Mouse (Mus musculus) ES-E14 (cell line): ENCODE results near the gene Madcam1. TPM values are rescaled to one million over a fixed set of nuclear protein-coding genes. Genes with fewer than 3 reads are reported as not detected.

ENCODE experiments used
- DNase-seq: peaks from one replicate; pipeline ENCODE4 v3.0.0-alpha.2; 2013; ENCODE audit warnings: low read depth, low spot score
- H3K27ac ChIP-seq: 2 replicates; pipeline ENCODE4 v1.5.1; 2012; ENCODE audit warnings: low read depth, mild to moderate bottlenecking, low read length, moderate library complexity, mixed read lengths; ENCODE audit not compliant: poor library complexity, insufficient read depth, severe bottlenecking
- H3K36me3 ChIP-seq: 2 replicates; pipeline ENCODE4 v1.6.1; 2012; ENCODE audit warnings: mild to moderate bottlenecking, low read length, moderate library complexity, mixed read lengths; ENCODE audit not compliant: control insufficient read depth, poor library complexity, insufficient read depth, severe bottlenecking
- H3K4me1 ChIP-seq, 2 experiments: fragments of 150-350 bp in 1 of 2; sonication (generic) in 1 of 2; 2 replicates each; pipeline ENCODE4 v1.6.1; 2012; ENCODE audit warnings: low read length in 2 of 2, mild to moderate bottlenecking in 1 of 2, mixed read lengths in 1 of 2; ENCODE audit not compliant: control insufficient read depth in 2 of 2, insufficient read depth in 2 of 2, poor library complexity in 1 of 2
- H3K4me3 ChIP-seq, 2 experiments: fragments of 150-350 bp in 1 of 2; sonication (generic) in 1 of 2; 2 replicates each; pipeline ENCODE4 v1.5.1; 2012; ENCODE audit warnings: low read length in 2 of 2, low read depth in 1 of 2, mild to moderate bottlenecking in 1 of 2, mixed read lengths in 1 of 2; ENCODE audit not compliant: insufficient read depth in 1 of 2, poor library complexity in 1 of 2, severe bottlenecking in 1 of 2
- H3K9ac ChIP-seq: 2 replicates; pipeline ENCODE4 v1.6.1; 2012; ENCODE audit warnings: low read depth, mild to moderate bottlenecking, low read length, mixed read lengths; ENCODE audit not compliant: poor library complexity, insufficient read depth, severe bottlenecking
- H3K9me3 ChIP-seq: fragments of 150-350 bp; sonication (generic); 2 replicates; pipeline ENCODE4 v1.6.1; 2012; ENCODE audit warnings: low read depth, mild to moderate bottlenecking, low read length; ENCODE audit not compliant: control insufficient read depth, insufficient read depth
- CHD2 ChIP-seq: IDR thresholded peaks from 2 replicates; pipeline ENCODE4 v1.6.1; 2014; ENCODE audit warnings: mild to moderate bottlenecking, low read depth, low read length, inconsistent platforms
- HCFC1 ChIP-seq: IDR thresholded peaks from 2 replicates; pipeline ENCODE4 v1.6.1; 2012; ENCODE audit warnings: low read length, inconsistent platforms, borderline replicate concordance; ENCODE audit not compliant: insufficient read depth
- MAFK ChIP-seq: IDR thresholded peaks from 2 replicates; pipeline ENCODE4 v1.6.1; 2014; ENCODE audit warnings: mild to moderate bottlenecking, low read depth, low read length, inconsistent platforms; ENCODE audit not compliant: insufficient read depth
- ZC3H11A ChIP-seq: IDR thresholded peaks from 2 replicates; pipeline ENCODE4 v1.6.1; 2012; ENCODE audit warnings: low read depth, mild to moderate bottlenecking, inconsistent platforms, low read length, borderline replicate concordance
- ZNF384 ChIP-seq: IDR thresholded peaks from 2 replicates; pipeline ENCODE4 v1.6.1; 2012; ENCODE audit warnings: low read depth, low read length, inconsistent platforms
- in situ Hi-C, 2 experiments: fragments of 600-800 bp; cut with MboI; formaldehyde crosslinking; loops; one replicate each; pipeline ENCODE4 v1.15.1; 2025; ENCODE audit warnings: low sequenced_read_pairs in 2 of 2, inconsistent platforms in 1 of 2; ENCODE audit not compliant: unreplicated experiment in 2 of 2
- total RNA-seq: library from RNA; depleted of rRNA; stranded (reverse); fragments of 300-350 nt; gene quantifications from 2 replicates; pipeline ENCODE4 v1.2.3, GENCODE M21; 2012

The Madcam1 gene
- total RNA-seq, 1 experiment, result 2.7 TPM

GRCm38 (mm10) chr10:79686219-79686618, 21.9 kb downstream of the Madcam1 start:
- H3K36me3 ChIP-seq, result peaks cover 53% of the 10 kb centered on the region
- peaks cover 1 to 27% of the 10 kb centered on the region in 2 experiments for H3K4me1 ChIP-seq
- DNase-seq, result no peak
- no peak overlapping the region for H3K27ac ChIP-seq
- no peak overlapping the region for H3K9ac ChIP-seq
- TF ChIP-seq MAFK, result no peak
- no peak for TF ChIP-seq CHD2
- H3K4me3 ChIP-seq, result no peak overlapping the region
- no peaks in the 10 kb centered on the region for H3K9me3 ChIP-seq
- in situ Hi-C loops, result no loop called here

- H3K9me3 ChIP-seq, result no peaks in the 10 kb centered on the region
- TF ChIP-seq ZNF384, result no peak
- DNase-seq, result no peak
- H3K9ac ChIP-seq, result no peak overlapping the region
- in situ Hi-C loops, result no loop called here
- peaks cover 1 to 26% of the 10 kb centered on the region in 2 experiments for H3K4me1 ChIP-seq
- peaks cover 53% of the 10 kb centered on the region for H3K36me3 ChIP-seq
- H3K27ac ChIP-seq, result no peak overlapping the region
- H3K4me3 ChIP-seq, result no peak overlapping the region
Observed at GRCm38 (mm10) chr10:79686691-79687090, 22.3 kb downstream of the Madcam1 start.

GRCm38 (mm10) chr10:79687513-79687912, 23.2 kb downstream of the Madcam1 start:
- Histone ChIP-seq H3K4me3 (no peak overlapping the region), H3K36me3 (peaks cover 53% of the 10 kb centered on the region), H3K9ac (no peak overlapping the region), H3K27ac (no peak overlapping the region), H3K4me1 (peaks cover 1 to 26% of the 10 kb centered on the region in 2 experiments), H3K9me3 (no peaks in the 10 kb centered on the region)
- DNase-seq, result no peak
- in situ Hi-C loops, result no loop called here
- TF ChIP-seq ZNF384 (peak; percentile 66), CHD2 (no peak)

- H3K9ac ChIP-seq, result no peak within 1 kb of the TSS
- peaks cover 1 to 24% of the 10 kb centered on the region in 2 experiments for H3K4me1 ChIP-seq
- TF ChIP-seq CHD2 (no peak), ZC3H11A (no peak), HCFC1 (no peak), ZNF384 (no peak), MAFK (no peak)
- no peak within 1 kb of the TSS for H3K27ac ChIP-seq
- DNase-seq, result no peak
- in situ Hi-C loops, result no loop called here
- no peaks in the 10 kb centered on the region for H3K9me3 ChIP-seq
- no peak within 1 kb of the TSS for H3K4me3 ChIP-seq
- H3K36me3 ChIP-seq, result peaks cover 50% of the 10 kb centered on the region
Observed at GRCm38 (mm10) chr10:79688720-79689119, 24.4 kb downstream of the Madcam1 start, which contains the start of gene Gzmm. Gene Gzmm, plus strand, starts transcription at chr10:79689020.

- Histone ChIP-seq H3K36me3 (peaks cover 45% of the 10 kb centered on the region), H3K4me3 (no peak overlapping the region), H3K4me1 (peaks cover 1 to 19% of the 10 kb centered on the region in 2 experiments; a peak in 3 of 4 replicates), H3K9me3 (no peaks in the 10 kb centered on the region), H3K27ac (no peak overlapping the region), H3K9ac (no peak overlapping the region)
- in situ Hi-C loops, result no loop called here
- DNase-seq, result no peak
- TF ChIP-seq ZC3H11A (no peak), MAFK (no peak), ZNF384 (no peak), HCFC1 (no peak), CHD2 (no peak)
Observed at GRCm38 (mm10) chr10:79689178-79689577, 24.8 kb downstream of the Madcam1 start.
